Mouse (Mus musculus) thymus, adult 2 months (tissue): Measurements from ENCODE around the gene Apobec1.

Experiments
- CTCF ChIP-seq: fragments of 200-500 bp; IDR thresholded peaks from 2 replicates; pipeline ENCODE4 v1.5.1; 2012; ENCODE audit warnings: mild to moderate bottlenecking, control low read depth, low read length, moderate library complexity, borderline replicate concordance; ENCODE audit not compliant: control insufficient read depth, poor library complexity, insufficient read depth; ENCODE audit errors: extremely low read depth
- POLR2A ChIP-seq: fragments of 200-500 bp; IDR thresholded peaks from 2 replicates; pipeline ENCODE4 v1.6.1; 2012; ENCODE audit warnings: mild to moderate bottlenecking, low read length, control low read depth, moderate library complexity; ENCODE audit not compliant: control insufficient read depth, poor library complexity, insufficient read depth; ENCODE audit errors: extremely low read depth

DNA sequence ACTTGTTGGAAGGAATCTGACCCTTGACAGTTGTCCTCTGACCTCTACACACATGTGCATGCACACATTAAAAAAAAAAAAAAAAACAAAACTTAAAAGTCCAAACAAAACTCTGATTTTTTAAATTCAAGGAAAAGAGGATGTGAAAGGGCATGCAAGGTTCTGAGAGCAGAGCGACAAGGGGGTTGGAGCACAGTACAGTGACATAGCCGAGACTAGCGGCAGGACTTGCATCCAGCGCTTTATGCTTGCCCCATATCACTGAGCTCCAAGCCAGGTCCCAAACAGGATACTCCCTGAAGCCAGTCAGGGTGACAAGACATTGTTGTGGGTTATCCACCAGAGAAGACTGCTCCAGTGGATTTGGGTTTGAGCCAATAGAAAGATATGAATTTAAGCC, 4.2 kb downstream of the Apobec1 start:
- TF ChIP-seq CTCF (no peak), POLR2A (no peak)
